Mouse (Mus musculus): Measurements from ENCODE around the gene Hscb. TPM values are rescaled to one million over a fixed set of nuclear protein-coding genes. Genes with fewer than 3 reads are reported as not detected.

The Hscb gene
- polyA plus RNA-seq, 1 experiment from 2014 or later: 8.9 TPM

DNA sequence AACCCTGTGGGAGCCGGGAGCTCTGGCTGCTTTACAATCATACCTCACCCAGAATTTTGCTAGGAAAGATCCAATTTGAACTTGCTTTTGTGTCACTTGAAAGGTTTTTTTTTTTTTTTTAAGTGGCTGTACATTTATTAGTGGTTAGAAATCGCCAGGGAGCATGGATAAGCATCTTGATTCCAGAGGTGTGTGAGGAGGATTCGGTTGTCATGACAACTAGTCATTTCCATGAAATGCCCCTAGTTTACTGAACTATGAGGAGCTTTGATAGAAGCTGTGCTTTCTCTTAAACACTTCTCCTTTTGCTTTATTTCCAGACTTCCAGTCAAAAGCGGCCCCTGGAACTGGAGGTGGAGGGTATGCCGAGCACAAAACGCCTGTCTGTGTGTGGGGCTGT is 33.6 kb upstream of the Hscb start:
- 41% methylated on average over 6 of the region's 6 CpGs for WGBS
- H3K27me3 ChIP-seq (ENCODE audit: control insufficient read depth, insufficient read depth, low read length): no peaks in the 10 kb centered on the region
- H3K4me1 ChIP-seq (ENCODE audit: control insufficient read depth, insufficient read depth, low read length): peaks cover 20% of the 10 kb centered on the region; the same call in 1 of the 2 replicates
- peak overlapping the region; percentile 76 for H3K27ac ChIP-seq (replicated peaks; ENCODE audit: low read depth, low read length)
- no peak for ATAC-seq (ENCODE audit: low FRiP score, low TSS enrichment)
- H3K4me2 ChIP-seq (ENCODE audit: low read length): peak overlapping the region; percentile 30; the same call in 1 of the 2 replicates
- no peaks in the 10 kb centered on the region for H3K9me3 ChIP-seq (ENCODE audit: control insufficient read depth, low read length)
- 0 out of 2 replicates have a peak overlapping the region, but pooled peaks have one; percentile 4 for H3K9ac ChIP-seq (replicated peaks; ENCODE audit: low read length)
- peak; percentile 79 for DNase-seq
- H3K36me3 ChIP-seq (ENCODE audit: control insufficient read depth, insufficient read depth, low read length): no peaks in the 10 kb centered on the region
- H3K4me3 ChIP-seq (replicated peaks; ENCODE audit: low read depth, low read length): no peak overlapping the region

DNA sequence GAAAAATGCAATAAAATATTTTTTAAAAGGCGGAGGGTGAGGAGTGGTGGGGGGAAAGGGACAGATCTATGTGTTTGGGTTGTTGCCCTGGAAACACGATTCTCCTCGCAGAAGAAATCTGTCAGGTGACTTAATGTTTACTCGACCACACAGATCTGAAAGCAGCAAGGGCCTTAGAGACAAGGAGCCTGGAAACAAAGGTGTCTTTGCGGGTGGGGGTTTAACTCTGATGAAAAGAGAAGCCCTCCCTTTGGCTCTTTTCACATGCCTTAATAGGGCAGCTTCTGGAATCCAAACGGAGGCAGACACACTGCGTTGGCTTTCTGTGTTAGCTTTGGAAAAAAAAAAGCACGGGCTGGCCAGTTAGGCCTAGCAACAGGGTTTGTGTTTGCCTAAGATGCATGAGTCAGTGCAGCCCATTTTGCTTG is 29.7 kb upstream of the Hscb start:
- Histone ChIP-seq H3K27me3 (ENCODE audit: control insufficient read depth, insufficient read depth, low read length) (no peaks in the 10 kb centered on the region), H3K36me3 (ENCODE audit: control insufficient read depth, insufficient read depth, low read length) (no peaks in the 10 kb centered on the region), H3K9ac (replicated peaks; ENCODE audit: low read length) (0 out of 2 replicates have a peak overlapping the region, but pooled peaks have one; percentile 6), H3K9me3 (ENCODE audit: control insufficient read depth, low read length) (no peaks in the 10 kb centered on the region), H3K27ac (replicated peaks; ENCODE audit: low read depth, low read length) (peak overlapping the region; percentile 49; the same call in 1 of the 2 replicates), H3K4me3 (replicated peaks; ENCODE audit: low read depth, low read length) (no peak overlapping the region), H3K4me2 (ENCODE audit: low read length) (no peak overlapping the region), H3K4me1 (ENCODE audit: control insufficient read depth, insufficient read depth, low read length) (peaks cover 18% of the 10 kb centered on the region; the same call in 1 of the 2 replicates)
- WGBS: 30% methylated on average over 8 of the region's 8 CpGs
- DNase-seq (peak; percentile 57), ATAC-seq (ENCODE audit: low FRiP score, low TSS enrichment) (no peak)

DNA sequence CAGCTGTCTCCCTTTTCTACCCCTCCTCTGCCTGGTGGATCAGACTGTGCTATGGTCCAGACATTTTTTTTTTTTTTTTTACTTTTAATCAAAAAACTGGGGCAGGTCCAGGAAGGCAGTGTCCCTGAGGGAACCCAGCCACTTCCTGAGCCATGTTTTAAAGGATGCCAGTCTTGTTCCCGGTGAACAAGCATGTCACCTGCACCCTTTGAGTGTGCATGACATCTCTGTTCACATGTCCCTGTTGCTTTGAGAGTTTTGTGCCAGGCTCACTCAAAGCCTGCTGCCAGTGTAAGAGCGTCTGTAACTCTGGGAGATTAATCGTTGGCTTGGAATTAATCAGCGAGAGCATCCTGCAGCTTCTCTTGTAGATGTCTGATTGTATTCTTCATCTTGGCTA is 28.9 kb upstream of the Hscb start:
- Histone ChIP-seq H3K9ac (replicated peaks; ENCODE audit: low read length) (no peak overlapping the region), H3K27ac (replicated peaks; ENCODE audit: low read depth, low read length) (peak overlapping the region; percentile 49), H3K27me3 (ENCODE audit: control insufficient read depth, insufficient read depth, low read length) (no peaks in the 10 kb centered on the region), H3K9me3 (ENCODE audit: control insufficient read depth, low read length) (no peaks in the 10 kb centered on the region), H3K4me2 (ENCODE audit: low read length) (no peak overlapping the region), H3K36me3 (ENCODE audit: control insufficient read depth, insufficient read depth, low read length) (no peaks in the 10 kb centered on the region), H3K4me3 (replicated peaks; ENCODE audit: low read depth, low read length) (no peak overlapping the region), H3K4me1 (ENCODE audit: control insufficient read depth, insufficient read depth, low read length) (peaks cover 16% of the 10 kb centered on the region; the same call in 1 of the 2 replicates)
- DNase-seq (peak; percentile 56), ATAC-seq (ENCODE audit: low FRiP score, low TSS enrichment) (no peak; the same call in 1 of the 2 replicates)
- whole genome bisulfite sequencing: 38% methylated on average over 4 of the region's 4 CpGs

DNA sequence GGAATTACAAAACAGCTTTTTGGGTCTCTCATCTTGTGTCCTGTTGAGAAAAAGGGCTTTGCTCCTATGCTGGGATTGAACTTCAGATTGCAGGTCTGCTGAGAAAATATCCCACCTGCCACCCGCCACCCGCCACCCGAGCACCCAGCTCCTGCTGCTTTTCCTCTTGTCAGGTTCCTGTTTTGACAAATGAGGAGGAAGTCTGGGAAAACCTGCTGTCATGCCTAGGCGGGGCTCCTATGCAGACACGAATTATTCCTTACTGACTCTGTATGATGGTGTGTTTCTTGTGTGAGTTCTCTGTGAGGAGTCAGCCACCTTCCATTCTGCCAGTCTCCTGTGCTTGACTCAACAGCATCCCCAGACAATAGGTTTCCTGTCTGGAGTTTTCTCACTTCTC is 20.9 kb upstream of the Hscb start:
- WGBS: 95% methylated on average over 5 of the region's 5 CpGs
- DNase-seq (no peak), ATAC-seq (ENCODE audit: low FRiP score, low TSS enrichment) (no peak)

DNA sequence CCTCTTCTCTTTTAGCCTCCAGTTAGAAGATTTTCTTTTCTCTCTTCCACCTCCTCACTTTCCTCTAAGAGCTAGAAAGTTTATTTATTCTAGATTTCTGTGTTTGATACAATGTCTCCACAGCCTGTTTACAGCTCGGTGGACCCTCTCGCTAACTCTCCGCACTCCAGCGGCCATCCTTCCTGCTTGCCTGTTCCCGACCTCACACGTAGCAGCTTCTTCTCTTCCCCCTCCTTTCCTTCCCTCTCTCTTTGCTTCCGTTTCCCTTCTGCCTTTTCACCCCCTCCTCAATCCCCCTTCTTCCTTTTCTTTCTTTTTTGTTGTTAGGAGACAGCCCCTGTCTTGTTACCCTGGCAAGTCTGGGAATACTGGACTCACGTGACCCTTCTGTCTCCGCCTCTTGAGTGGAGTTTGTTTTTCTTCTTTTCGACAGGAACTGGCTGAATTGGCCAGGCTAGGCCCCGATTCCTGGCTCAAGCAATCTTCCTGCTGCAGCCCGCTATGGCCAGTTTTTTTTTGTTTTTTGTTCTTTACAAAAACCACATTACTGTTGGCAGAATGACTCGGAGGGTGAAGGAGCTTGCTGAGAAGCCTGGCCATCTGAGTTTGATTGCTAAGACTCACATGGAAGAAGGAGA is 19.6 kb upstream of the Hscb start:
- no peaks in the 10 kb centered on the region for H3K36me3 ChIP-seq (ENCODE audit: control insufficient read depth, insufficient read depth, low read length)
- no peak overlapping the region for H3K4me3 ChIP-seq (replicated peaks; ENCODE audit: low read depth, low read length)
- DNase-seq (peak; percentile 53), ATAC-seq (ENCODE audit: low FRiP score, low TSS enrichment) (no peak)
- H3K27me3 ChIP-seq (ENCODE audit: control insufficient read depth, insufficient read depth, low read length): no peaks in the 10 kb centered on the region
- H3K9ac ChIP-seq (replicated peaks; ENCODE audit: low read length): 0 out of 2 replicates have a peak overlapping the region, but pooled peaks have one; percentile 6
- H3K27ac ChIP-seq (replicated peaks; ENCODE audit: low read depth, low read length): peak overlapping the region; percentile 52; the same call in 1 of the 2 replicates
- H3K4me1 ChIP-seq (ENCODE audit: control insufficient read depth, insufficient read depth, low read length): no peaks in the 10 kb centered on the region
- H3K4me2 ChIP-seq (ENCODE audit: low read length): peak overlapping the region; percentile 21; the same call in 1 of the 2 replicates
- 64% methylated on average over 13 of the region's 13 CpGs for WGBS
- H3K9me3 ChIP-seq (ENCODE audit: control insufficient read depth, low read length): no peaks in the 10 kb centered on the region

More for the DNA sequence above, 20.9 kb upstream of the Hscb start:
- no peak overlapping the region for H3K9ac ChIP-seq (replicated peaks; ENCODE audit: low read length)
- H3K4me3 ChIP-seq (replicated peaks; ENCODE audit: low read depth, low read length): no peak overlapping the region
- H3K4me1 ChIP-seq (ENCODE audit: control insufficient read depth, insufficient read depth, low read length): no peaks in the 10 kb centered on the region
- H3K4me2 ChIP-seq (ENCODE audit: low read length): no peak overlapping the region
- no peaks in the 10 kb centered on the region for H3K9me3 ChIP-seq (ENCODE audit: control insufficient read depth, low read length)
- no peak overlapping the region for H3K27ac ChIP-seq (replicated peaks; ENCODE audit: low read depth, low read length)
- H3K27me3 ChIP-seq (ENCODE audit: control insufficient read depth, insufficient read depth, low read length): no peaks in the 10 kb centered on the region
- no peaks in the 10 kb centered on the region for H3K36me3 ChIP-seq (ENCODE audit: control insufficient read depth, insufficient read depth, low read length)

DNA sequence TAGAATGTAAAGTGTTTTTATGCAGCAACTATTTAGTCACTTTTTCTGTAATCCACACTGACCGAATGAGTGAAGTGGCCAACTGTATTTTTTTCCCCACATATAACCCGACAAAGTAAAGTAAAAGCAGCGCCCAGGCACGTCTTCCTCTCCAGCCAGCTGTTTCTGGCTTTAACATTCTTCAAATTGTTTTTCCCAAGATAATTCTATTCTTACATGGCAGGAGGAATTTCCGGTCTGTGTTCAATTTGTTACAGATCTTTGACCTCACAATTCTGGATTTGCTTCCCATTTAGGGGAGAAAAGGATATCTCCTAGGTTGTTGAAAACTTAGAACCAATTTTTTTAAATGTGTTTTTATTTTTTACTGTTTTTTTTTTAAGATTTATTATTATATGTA is 17.5 kb upstream of the Hscb start:
- H3K9ac ChIP-seq (replicated peaks; ENCODE audit: low read length): no peak overlapping the region
- H3K9me3 ChIP-seq (ENCODE audit: control insufficient read depth, low read length): no peaks in the 10 kb centered on the region
- ATAC-seq (ENCODE audit: low FRiP score, low TSS enrichment) (no peak), DNase-seq (no peak)
- H3K4me3 ChIP-seq (replicated peaks; ENCODE audit: low read depth, low read length): no peak overlapping the region
- no peaks in the 10 kb centered on the region for H3K4me1 ChIP-seq (ENCODE audit: control insufficient read depth, insufficient read depth, low read length)
- H3K27ac ChIP-seq (replicated peaks; ENCODE audit: low read depth, low read length): no peak overlapping the region
- no peak overlapping the region for H3K4me2 ChIP-seq (ENCODE audit: low read length)
- H3K27me3 ChIP-seq (ENCODE audit: control insufficient read depth, insufficient read depth, low read length): no peaks in the 10 kb centered on the region
- WGBS: 91% methylated on average over 5 of the region's 5 CpGs
- H3K36me3 ChIP-seq (ENCODE audit: control insufficient read depth, insufficient read depth, low read length): no peaks in the 10 kb centered on the region

DNA sequence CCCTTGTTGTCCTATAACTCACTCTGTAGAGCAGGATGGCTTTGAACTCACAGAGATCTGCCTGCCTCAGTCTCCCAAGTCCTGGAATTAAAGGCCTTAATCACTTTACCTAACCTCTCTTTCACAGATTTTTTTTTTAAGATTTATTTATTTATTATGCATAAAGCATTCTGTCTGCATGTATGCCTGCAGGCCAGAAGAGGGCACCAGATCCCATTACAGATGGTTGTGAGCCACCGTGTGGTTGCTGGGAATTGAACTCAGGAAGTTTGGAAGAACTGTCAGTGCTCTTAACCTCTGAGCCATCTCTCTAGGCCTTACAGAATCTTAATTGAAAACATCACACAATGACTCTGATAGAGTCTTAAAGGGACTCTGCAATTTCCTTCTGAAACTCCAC is 13.4 kb upstream of the Hscb start:
- Histone ChIP-seq H3K4me2 (ENCODE audit: low read length) (no peak overlapping the region), H3K36me3 (ENCODE audit: control insufficient read depth, insufficient read depth, low read length) (0 out of 2 replicates have a peak, but pooled peaks cover 2% of the 10 kb centered on the region), H3K27me3 (ENCODE audit: control insufficient read depth, insufficient read depth, low read length) (no peaks in the 10 kb centered on the region), H3K27ac (replicated peaks; ENCODE audit: low read depth, low read length) (no peak overlapping the region), H3K9me3 (ENCODE audit: control insufficient read depth, low read length) (no peaks in the 10 kb centered on the region), H3K9ac (replicated peaks; ENCODE audit: low read length) (no peak overlapping the region), H3K4me3 (replicated peaks; ENCODE audit: low read depth, low read length) (no peak overlapping the region), H3K4me1 (ENCODE audit: control insufficient read depth, insufficient read depth, low read length) (no peaks in the 10 kb centered on the region)
- DNase-seq (no peak), ATAC-seq (ENCODE audit: low FRiP score, low TSS enrichment) (no peak)
- WGBS: 94% methylated on average over 1 of the region's 1 CpGs

DNA sequence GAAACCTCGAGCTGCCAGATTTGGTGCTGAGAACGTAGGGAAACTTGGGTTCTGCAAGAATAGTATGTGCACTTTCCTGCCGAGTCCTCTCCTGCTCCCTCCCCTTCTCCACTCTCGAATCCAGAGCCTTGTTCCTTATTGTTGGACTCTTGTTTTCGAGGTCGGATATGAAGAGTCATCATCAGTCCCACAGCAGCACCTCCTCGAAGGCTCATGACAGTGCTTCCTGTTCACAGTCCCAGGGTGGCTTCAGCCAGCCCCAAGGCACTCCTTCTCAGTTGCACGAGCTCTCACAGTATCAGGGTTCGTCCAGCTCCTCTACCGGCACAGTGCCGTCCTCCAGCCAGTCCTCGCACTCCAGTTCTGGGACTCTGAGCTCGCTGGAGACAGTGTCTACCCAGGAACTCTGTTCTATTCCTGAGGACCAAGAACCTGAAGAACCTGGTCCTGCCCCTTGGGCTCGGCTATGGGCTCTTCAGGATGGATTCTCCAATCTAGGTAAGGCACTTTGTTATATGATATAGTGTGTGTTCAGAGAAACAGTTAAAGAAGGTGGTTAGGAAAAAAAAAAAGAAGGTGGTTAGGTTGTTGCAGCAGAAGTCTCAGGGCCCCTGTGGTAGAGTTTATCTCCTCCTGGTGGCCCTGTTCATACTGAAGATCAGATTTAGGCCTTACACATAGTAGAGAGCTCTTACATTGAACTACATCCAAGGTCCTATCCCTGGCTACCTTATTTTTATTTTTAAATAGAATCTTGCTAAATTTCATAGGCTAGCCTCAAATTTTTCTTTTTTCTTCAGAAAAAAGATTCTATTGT is 1.7 kb upstream of the Hscb start:
- Histone ChIP-seq H3K4me3 (replicated peaks; ENCODE audit: low read depth, low read length) (no peak overlapping the region), H3K36me3 (ENCODE audit: control insufficient read depth, insufficient read depth, low read length) (no peaks in the 10 kb centered on the region), H3K27me3 (ENCODE audit: control insufficient read depth, insufficient read depth, low read length) (no peaks in the 10 kb centered on the region), H3K27ac (replicated peaks; ENCODE audit: low read depth, low read length) (no peak overlapping the region), H3K9me3 (ENCODE audit: control insufficient read depth, low read length) (no peaks in the 10 kb centered on the region), H3K9ac (replicated peaks; ENCODE audit: low read length) (no peak overlapping the region), H3K4me2 (ENCODE audit: low read length) (no peak overlapping the region), H3K4me1 (ENCODE audit: control insufficient read depth, insufficient read depth, low read length) (peaks cover 4% of the 10 kb centered on the region; the same call in 1 of the 2 replicates)
- ATAC-seq (ENCODE audit: low FRiP score, low TSS enrichment): no peak
- 93% methylated on average over 14 of the region's 14 CpGs for WGBS
- no peak for DNase-seq

Data from midbrain, embryonic 14.5 days (tissue).